Mouse (Mus musculus) midbrain, embryonic 16.5 days (tissue): ENCODE measurements around the gene Cisd1. TPM values are rescaled to one million over a fixed set of nuclear protein-coding genes. Genes with fewer than 3 reads are reported as not detected.

Source experiments
- polyA plus RNA-seq: library from polyadenylated mRNA; unstranded; fragments of >200 nt; fragmentation: Nextera tagmentation; extraction: Ambion mirVana; gene quantifications from 2 replicates; pipeline ENCODE4 v1.2.1, GENCODE M21; 2015

Cisd1 gene
- polyA plus RNA-seq, 1 experiment from 2014 or later, result 325 TPM

Other genes starting within 250 kb of the Cisd1 start
- 4.3 and 4.5 TPM in 2 replicates for gene Bicc1, start 185.3 kb downstream of the Cisd1 start, polyA plus RNA-seq
- gene Tfam, start 106.7 kb downstream of the Cisd1 start, polyA plus RNA-seq, result 49.7 and 50.2 TPM in 2 replicates
- 187 and 193 TPM in 2 replicates for gene Ube2d1, start 59.7 kb downstream of the Cisd1 start, polyA plus RNA-seq
- 16.5 and 19.3 TPM in 2 replicates for gene Ipmk, start 2.8 kb upstream of the Cisd1 start, polyA plus RNA-seq